Mouse (Mus musculus): ENCODE measurements around the gene Cfd.

Cfd gene

DNA sequence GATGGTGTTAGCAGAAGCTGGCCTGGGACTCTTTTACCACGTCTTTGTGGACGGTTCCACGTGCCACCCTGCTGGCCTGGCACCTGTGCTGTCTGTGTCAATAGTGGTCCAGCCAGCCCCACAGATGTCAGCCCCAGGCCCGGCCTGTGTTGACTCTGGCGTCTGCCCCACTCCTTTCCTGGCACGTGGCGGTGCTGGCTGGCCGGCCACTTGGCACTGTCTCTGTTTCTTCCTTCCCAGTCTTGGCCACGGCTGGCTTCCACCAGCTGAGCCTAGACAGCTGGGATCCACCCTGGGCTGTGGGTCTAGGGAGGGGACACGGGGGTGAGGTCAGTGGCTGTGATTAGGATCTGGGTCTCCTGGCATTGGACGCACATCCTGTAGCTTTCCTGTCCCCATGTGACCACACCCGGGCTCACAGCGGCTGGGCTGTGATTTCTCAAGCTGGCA, 43.6 kb downstream of the Cfd start:
- DNase-seq = peak; percentile 77

DNA sequence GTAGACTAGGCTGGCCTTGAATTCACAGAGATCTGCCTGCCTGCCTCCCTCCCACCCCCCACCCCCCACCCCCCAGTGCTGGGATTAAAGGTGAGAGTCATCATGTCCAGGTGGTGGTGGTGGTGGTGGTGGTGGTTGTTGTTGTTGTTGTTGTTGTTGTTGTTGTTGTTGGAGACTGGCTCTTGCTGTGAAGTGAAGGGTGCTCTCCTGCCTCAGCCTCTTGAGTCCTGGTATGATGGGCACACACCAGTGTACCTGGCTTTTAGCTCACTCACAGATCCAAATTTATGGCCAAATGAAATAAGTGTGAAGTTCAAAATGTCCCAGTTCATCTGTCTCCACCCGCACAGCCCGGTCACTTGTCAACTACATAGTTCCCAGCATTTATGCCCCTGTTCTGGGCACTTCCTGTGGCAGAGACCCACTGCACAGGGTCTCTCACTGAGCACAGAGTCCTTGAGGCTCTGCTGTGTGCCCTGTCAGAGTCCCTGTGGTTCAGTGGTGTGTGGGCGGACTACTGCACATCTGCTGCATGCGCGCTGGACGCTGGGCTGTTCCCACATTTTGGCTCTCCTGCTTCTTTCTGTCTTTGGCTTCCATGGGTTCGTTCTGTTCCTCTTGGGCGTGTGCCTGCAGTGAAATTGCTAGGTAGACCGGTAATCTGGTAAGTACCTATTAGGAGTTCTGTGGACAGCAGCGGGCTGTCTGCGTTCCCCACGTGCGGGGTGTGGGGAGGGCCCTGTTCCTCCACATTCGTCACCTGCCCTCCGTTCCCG, 44.3 kb downstream of the Cfd start:
- DNase-seq = no peak

DNA sequence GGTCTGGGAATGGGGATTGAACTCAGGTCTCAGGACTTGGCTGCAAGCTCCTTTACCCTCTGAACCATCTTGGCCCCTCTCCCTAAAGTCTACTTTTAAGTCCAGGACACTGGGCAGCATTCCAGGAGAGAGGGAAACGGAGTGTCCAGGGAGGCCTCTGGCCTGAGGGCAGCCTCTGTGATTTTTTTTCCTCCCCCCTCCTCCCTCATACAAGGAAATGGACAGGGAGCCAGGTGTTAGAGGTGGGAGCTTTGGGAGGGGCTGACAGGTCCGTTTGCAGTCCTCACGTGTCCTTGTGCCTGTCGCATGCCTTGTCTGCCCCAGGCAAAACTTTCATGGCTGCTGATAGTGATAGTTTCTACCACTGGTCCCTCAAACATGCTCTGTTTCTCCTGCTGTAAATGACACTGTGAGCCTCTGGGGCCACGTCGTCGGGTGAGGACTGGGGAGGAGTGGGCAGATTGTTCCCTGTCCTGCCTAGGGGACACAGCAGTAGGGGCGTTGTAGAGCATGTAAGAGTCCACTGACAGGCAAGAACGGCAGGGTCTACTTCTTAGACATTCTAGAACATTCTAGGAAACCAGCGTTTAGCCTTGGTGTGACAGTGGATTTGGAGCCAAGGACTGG, 45.7 kb downstream of the Cfd start:
- peak; percentile 61 for DNase-seq

DNA sequence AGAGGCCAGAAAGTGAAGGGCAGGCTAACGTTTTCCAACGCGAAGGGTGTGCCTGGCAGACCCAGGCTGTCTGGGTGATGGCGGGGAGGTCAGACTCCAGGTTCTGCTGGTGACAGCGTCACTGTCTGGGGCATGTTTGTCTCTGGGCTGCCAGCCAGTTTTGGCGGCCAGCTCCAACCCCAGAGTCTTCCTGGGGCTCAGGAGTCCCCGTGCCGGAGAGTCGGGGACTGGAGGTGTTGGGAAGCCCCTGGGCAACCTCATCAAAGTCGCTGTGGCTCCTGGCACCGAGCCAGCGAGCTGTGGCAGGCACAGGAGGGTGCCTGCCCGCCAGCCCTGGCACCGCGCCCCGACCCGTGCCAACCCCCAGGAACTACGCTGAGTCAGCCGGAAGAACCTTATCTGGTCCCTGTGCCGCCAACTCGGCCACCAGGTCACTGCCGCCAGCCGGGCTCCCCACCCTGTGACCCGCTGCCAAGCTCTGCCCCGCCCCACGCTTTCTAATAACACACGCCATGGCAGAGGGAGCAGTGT, 46.3 kb downstream of the Cfd start:
- peak; percentile 67 for DNase-seq

DNA sequence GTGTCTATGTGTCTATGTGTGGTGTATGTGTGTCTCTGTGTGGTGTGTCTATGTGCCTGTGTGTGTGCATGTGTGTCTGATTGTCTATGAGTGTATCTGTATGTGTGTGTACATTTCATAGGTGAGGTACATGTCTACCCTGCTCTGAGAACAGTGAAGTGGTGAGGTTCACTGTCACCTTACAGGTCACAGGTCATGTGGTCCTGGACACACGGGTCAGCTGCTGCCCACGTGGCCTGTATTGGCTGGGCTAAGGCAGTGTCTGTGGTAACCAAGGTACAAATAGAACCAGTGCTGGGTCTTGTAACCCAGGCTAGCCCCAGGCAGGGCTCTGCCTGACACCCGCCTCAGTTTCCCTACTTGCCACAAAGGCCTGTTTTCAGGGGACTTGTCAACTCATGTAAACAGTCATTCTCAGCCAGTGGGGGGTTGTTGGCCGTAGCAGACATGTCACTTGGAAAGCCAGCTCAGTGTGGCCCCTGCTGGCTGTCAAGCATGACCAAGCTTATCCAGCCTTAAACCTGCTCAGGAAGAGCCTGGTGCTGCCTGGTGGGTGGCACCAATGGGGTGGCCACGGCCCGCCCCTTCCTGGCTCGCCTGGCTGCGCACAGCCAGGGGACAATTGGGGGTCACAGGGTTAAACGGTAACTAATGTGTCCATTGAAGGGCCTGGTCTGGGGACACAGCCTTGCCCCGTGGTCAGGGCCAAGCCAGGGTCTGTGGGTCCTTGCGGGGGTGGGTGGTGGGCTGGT, 47.3 kb downstream of the Cfd start:
- no peak for DNase-seq

GRCm38 (mm10) chr10:79940749-79941148, 50.1 kb downstream of the Cfd start:
- no peak for DNase-seq
